Mouse (Mus musculus) MEL (cell line): ENCODE results near the gene Defb26. TPM values are rescaled to one million over a fixed set of nuclear protein-coding genes. Genes with fewer than 3 reads are reported as not detected.

Source experiments
- DNase-seq: peaks from one replicate; pipeline ENCODE4 v3.0.0; 2011; ENCODE audit warnings: low read depth, low spot score
- H3K27ac ChIP-seq: 2 replicates; pipeline ENCODE4 v1.5.1; 2012; ENCODE audit warnings: low read depth, mild to moderate bottlenecking, control low read depth, low read length, moderate library complexity; ENCODE audit not compliant: control insufficient read depth
- H3K27me3 ChIP-seq, 2 experiments: fragments of 150-350 bp in 1 of 2; sonication (generic) in 1 of 2; 2 replicates each; pipeline ENCODE4 v1.6.1; 2012; ENCODE audit warnings: low read length in 2 of 2, mild to moderate bottlenecking in 2 of 2, improper control_type of control experiment in 1 of 2, moderate library complexity in 1 of 2; ENCODE audit not compliant: insufficient read depth in 2 of 2, control insufficient read depth in 1 of 2
- H3K36me3 ChIP-seq, 2 experiments: 2 replicates each; pipeline ENCODE4 v1.6.1; 2012 to 2014; ENCODE audit warnings: low read length in 2 of 2, improper control_type of control experiment in 1 of 2, inconsistent platforms in 1 of 2, mild to moderate bottlenecking in 1 of 2; ENCODE audit not compliant: insufficient read depth in 2 of 2, control insufficient read depth in 1 of 2
- H3K4me1 ChIP-seq, 2 experiments: fragments of 150-350 bp in 1 of 2; sonication (generic) in 1 of 2; 2 replicates each; pipeline ENCODE4 v1.6.1; 2012; ENCODE audit warnings: low read length in 2 of 2, improper control_type of control experiment in 1 of 2, mild to moderate bottlenecking in 1 of 2; ENCODE audit not compliant: insufficient read depth in 2 of 2, control insufficient read depth in 1 of 2
- H3K4me3 ChIP-seq, 2 experiments: fragments of 150-350 bp in 1 of 2; sonication (generic) in 1 of 2; 2 replicates each; pipeline ENCODE4 v1.5.1; 2012; ENCODE audit warnings: low read depth in 2 of 2, low read length in 2 of 2, mild to moderate bottlenecking in 2 of 2, moderate library complexity in 2 of 2, control low read depth in 1 of 2, improper control_type of control experiment in 1 of 2; ENCODE audit not compliant: control insufficient read depth in 1 of 2, insufficient read depth in 1 of 2
- H3K79me2 ChIP-seq: 2 replicates; pipeline ENCODE4 v1.6.1; 2012; ENCODE audit warnings: mild to moderate bottlenecking, low read length, moderate library complexity; ENCODE audit not compliant: control insufficient read depth, poor library complexity, insufficient read depth
- H3K9ac ChIP-seq: 2 replicates; pipeline ENCODE4 v1.6.1; 2012; ENCODE audit warnings: low read depth, mild to moderate bottlenecking, control low read depth, low read length, moderate library complexity; ENCODE audit not compliant: control insufficient read depth, poor library complexity, severe bottlenecking
- H3K9me3 ChIP-seq: fragments of 150-350 bp; sonication (generic); replicated peaks from 2 replicates; pipeline ENCODE4 v1.6.1; 2012; ENCODE audit warnings: mild to moderate bottlenecking, low read length, improper control_type of control experiment, moderate library complexity; ENCODE audit not compliant: insufficient read depth
- BHLHE40 ChIP-seq: IDR thresholded peaks from 2 replicates; pipeline ENCODE4 v1.6.1; 2012; ENCODE audit warnings: low read depth, mild to moderate bottlenecking, inconsistent platforms, low read length, improper control_type of control experiment, borderline replicate concordance
- CHD1 ChIP-seq: IDR thresholded peaks from 2 replicates; pipeline ENCODE4 v1.6.1; 2012; ENCODE audit warnings: low read depth, mild to moderate bottlenecking, inconsistent platforms, low read length, improper control_type of control experiment
- EP300 ChIP-seq, 2 experiments: IDR thresholded peaks; 2 replicates each; pipeline ENCODE4 v1.6.1; 2011; ENCODE audit warnings: improper control_type of control experiment in 2 of 2, low read length in 2 of 2, low read depth in 1 of 2, mild to moderate bottlenecking in 1 of 2
- ETS1 ChIP-seq: IDR thresholded peaks from 2 replicates; pipeline ENCODE4 v1.6.1; 2012; ENCODE audit warnings: low read depth, mild to moderate bottlenecking, inconsistent platforms, low read length, improper control_type of control experiment, moderate library complexity
- HCFC1 ChIP-seq: IDR thresholded peaks from 2 replicates; pipeline ENCODE4 v1.6.1; 2012; ENCODE audit warnings: low read depth, mild to moderate bottlenecking, inconsistent platforms, low read length, improper control_type of control experiment, moderate library complexity
- JUND ChIP-seq: IDR thresholded peaks from 2 replicates; pipeline ENCODE4 v1.6.1; 2011; ENCODE audit warnings: low read depth, mild to moderate bottlenecking, improper control_type of control experiment, low read length
- MEF2A ChIP-seq: IDR thresholded peaks from 2 replicates; pipeline ENCODE4 v1.6.1; 2014; ENCODE audit warnings: low read depth, mild to moderate bottlenecking, inconsistent platforms, low read length, improper control_type of control experiment; ENCODE audit not compliant: poor library complexity, insufficient replicate concordance, severe bottlenecking; ENCODE audit errors: extremely low read depth
- MXI1 ChIP-seq: IDR thresholded peaks from 2 replicates; pipeline ENCODE4 v1.6.1; 2011; ENCODE audit warnings: mild to moderate bottlenecking, low read depth, low read length, improper control_type of control experiment
- MYB ChIP-seq: IDR thresholded peaks from 2 replicates; pipeline ENCODE4 v1.6.1; 2011; ENCODE audit warnings: mild to moderate bottlenecking, low read depth, low read length, improper control_type of control experiment
- NELFE ChIP-seq: IDR thresholded peaks from 2 replicates; pipeline ENCODE4 v1.6.1; 2011; ENCODE audit warnings: low read depth, low read length, improper control_type of control experiment
- NRF1 ChIP-seq: IDR thresholded peaks from 2 replicates; pipeline ENCODE4 v1.6.1; 2014; ENCODE audit warnings: low read depth, mild to moderate bottlenecking, inconsistent platforms, low read length, improper control_type of control experiment, moderate library complexity; ENCODE audit not compliant: poor library complexity, insufficient read depth, severe bottlenecking
- SMC3 ChIP-seq: IDR thresholded peaks from 2 replicates; pipeline ENCODE4 v1.6.1; 2011; ENCODE audit warnings: low read depth, low read length, improper control_type of control experiment
- UBTF ChIP-seq: IDR thresholded peaks from 2 replicates; pipeline ENCODE4 v1.6.1; 2012; ENCODE audit warnings: low read depth, mild to moderate bottlenecking, inconsistent platforms, low read length, improper control_type of control experiment, moderate library complexity, borderline replicate concordance; ENCODE audit not compliant: insufficient read depth
- ZC3H11A ChIP-seq: IDR thresholded peaks from 2 replicates; pipeline ENCODE4 v1.6.1; 2012; ENCODE audit warnings: low read depth, mild to moderate bottlenecking, inconsistent platforms, low read length, improper control_type of control experiment
- ZKSCAN1 ChIP-seq: IDR thresholded peaks from 2 replicates; pipeline ENCODE4 v1.6.1; 2012; ENCODE audit warnings: low read depth, mild to moderate bottlenecking, inconsistent platforms, low read length, improper control_type of control experiment, moderate library complexity
- polyA plus RNA-seq, 2 experiments: library from polyadenylated mRNA; stranded (reverse) in 1 of 2; unstranded in 1 of 2; fragments of >175 nt in 1 of 2; fragments of >200 nt in 1 of 2; gene quantifications; 2 replicates each; pipeline versions ENCODE4 v1.2.1 to v1.2.4; 2012; ENCODE audit warnings: low replicate concordance in 2 of 2, low read depth in 1 of 2; ENCODE audit not compliant: insufficient read length in 2 of 2, insufficient read depth in 1 of 2, missing spikeins in 1 of 2
- total RNA-seq: library from RNA; depleted of rRNA; stranded (reverse); fragments of 300-350 nt; gene quantifications from 2 replicates; pipeline ENCODE4 v1.2.3, GENCODE M21; 2012

Gene Defb26
- total and polyA plus RNA-seq, 3 experiments: not detected

- DNase-seq: no peak
- H3K79me2 ChIP-seq: no peaks in the 10 kb centered on the region
Observed at GRCm38 (mm10) chr2:152516084-152516483, 4.6 kb upstream of the Defb26 start.

DNA sequence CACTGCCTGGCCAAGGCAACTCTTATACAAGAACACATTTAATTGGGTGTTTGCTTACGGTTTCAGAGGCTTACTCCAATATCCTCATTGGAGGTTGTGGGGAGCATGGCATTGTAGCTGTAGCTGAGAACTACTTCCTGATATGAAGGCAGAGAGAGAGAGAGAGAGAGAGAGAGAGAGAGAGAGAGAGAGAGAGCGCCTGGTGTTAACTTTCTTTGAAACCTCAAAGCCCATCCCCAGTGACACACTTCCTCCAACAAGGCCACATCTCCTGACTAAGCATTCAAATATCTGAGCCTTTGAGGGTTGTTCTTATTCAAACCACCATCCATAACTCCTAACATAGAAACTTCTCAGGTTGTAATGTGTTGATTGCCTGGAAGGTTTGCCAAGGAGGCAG lies 7.5 kb downstream of the Defb26 start:
- no peak for DNase-seq
- Histone ChIP-seq H3K9ac (no peak overlapping the region), H3K36me3 (peaks cover 0 to 3% of the 10 kb centered on the region in 2 experiments; a peak in 1 of 4 replicates), H3K4me3 (no peak overlapping the region), H3K79me2 (no peaks in the 10 kb centered on the region), H3K27me3 (peaks cover 2% of the 10 kb centered on the region in 2 experiments; a peak in 3 of 4 replicates), H3K9me3 (no peaks in the 10 kb centered on the region), H3K27ac (no peak overlapping the region), H3K4me1 (peaks cover 3 to 4% of the 10 kb centered on the region in 2 experiments; a peak in 2 of 4 replicates)
- TF ChIP-seq ETS1: no peak
- TF ChIP-seq JUND: peak; percentile 76; the same call in 1 of the 2 replicates

More at GRCm38 (mm10) chr2:152516084-152516483, 4.6 kb upstream of the Defb26 start:
- Histone ChIP-seq H3K27me3 (peaks cover 0 to 17% of the 10 kb centered on the region in 2 experiments), H3K4me3 (no peak overlapping the region), H3K27ac (no peak overlapping the region), H3K9ac (no peak overlapping the region), H3K9me3 (no peaks in the 10 kb centered on the region), H3K36me3 (no peaks in the 10 kb centered on the region), H3K4me1 (no peaks in the 10 kb centered on the region)
- TF ChIP-seq MYB: no peak
- no peak for TF ChIP-seq BHLHE40
- TF ChIP-seq NRF1: no peak
- TF ChIP-seq HCFC1: no peak
- no peak for TF ChIP-seq ZC3H11A
- no peak for TF ChIP-seq NELFE
- TF ChIP-seq EP300 (IDR thresholded peaks at IDR 0.05; ENCODE audit: low read depth in 1 of 2, low read length in 2 of 2): no peak
- TF ChIP-seq UBTF: no peak
- TF ChIP-seq MEF2A: no peak
- no peak for TF ChIP-seq ZKSCAN1
- no peak for TF ChIP-seq MXI1
- no peak for TF ChIP-seq CHD1
- TF ChIP-seq SMC3: no peak
- TF ChIP-seq ETS1: no peak
